Mouse (Mus musculus): ENCODE measurements around the gene Vps13a.

Vps13a gene

GRCm38 (mm10) chr19:16576790-16577189, 203.9 kb downstream of the Vps13a start:
- DNase-seq = no peak

Measured in kidney, postnatal 25 days (tissue).